Mouse (Mus musculus) MEL (cell line): ENCODE data around the gene Gsk3b. TPM values are rescaled to one million over a fixed set of nuclear protein-coding genes. Genes with fewer than 3 reads are reported as not detected.

Experiments
- DNase-seq: peaks from one replicate; pipeline ENCODE4 v3.0.0; 2011; ENCODE audit warnings: low read depth, low spot score
- H3K27ac ChIP-seq: 2 replicates; pipeline ENCODE4 v1.5.1; 2012; ENCODE audit warnings: low read depth, mild to moderate bottlenecking, control low read depth, low read length, moderate library complexity; ENCODE audit not compliant: control insufficient read depth
- H3K27me3 ChIP-seq, 2 experiments: fragments of 150-350 bp in 1 of 2; sonication (generic) in 1 of 2; 2 replicates each; pipeline ENCODE4 v1.6.1; 2012; ENCODE audit warnings: low read length in 2 of 2, mild to moderate bottlenecking in 2 of 2, improper control_type of control experiment in 1 of 2, moderate library complexity in 1 of 2; ENCODE audit not compliant: insufficient read depth in 2 of 2, control insufficient read depth in 1 of 2
- H3K36me3 ChIP-seq, 2 experiments: 2 replicates each; pipeline ENCODE4 v1.6.1; 2012 to 2014; ENCODE audit warnings: low read length in 2 of 2, improper control_type of control experiment in 1 of 2, inconsistent platforms in 1 of 2, mild to moderate bottlenecking in 1 of 2; ENCODE audit not compliant: insufficient read depth in 2 of 2, control insufficient read depth in 1 of 2
- H3K4me1 ChIP-seq, 2 experiments: fragments of 150-350 bp in 1 of 2; sonication (generic) in 1 of 2; 2 replicates each; pipeline ENCODE4 v1.6.1; 2012; ENCODE audit warnings: low read length in 2 of 2, improper control_type of control experiment in 1 of 2, mild to moderate bottlenecking in 1 of 2; ENCODE audit not compliant: insufficient read depth in 2 of 2, control insufficient read depth in 1 of 2
- H3K4me3 ChIP-seq, 2 experiments: fragments of 150-350 bp in 1 of 2; sonication (generic) in 1 of 2; 2 replicates each; pipeline ENCODE4 v1.5.1; 2012; ENCODE audit warnings: low read depth in 2 of 2, low read length in 2 of 2, mild to moderate bottlenecking in 2 of 2, moderate library complexity in 2 of 2, control low read depth in 1 of 2, improper control_type of control experiment in 1 of 2; ENCODE audit not compliant: control insufficient read depth in 1 of 2, insufficient read depth in 1 of 2
- H3K79me2 ChIP-seq: 2 replicates; pipeline ENCODE4 v1.6.1; 2012; ENCODE audit warnings: mild to moderate bottlenecking, low read length, moderate library complexity; ENCODE audit not compliant: control insufficient read depth, poor library complexity, insufficient read depth
- H3K9ac ChIP-seq: 2 replicates; pipeline ENCODE4 v1.6.1; 2012; ENCODE audit warnings: low read depth, mild to moderate bottlenecking, control low read depth, low read length, moderate library complexity; ENCODE audit not compliant: control insufficient read depth, poor library complexity, severe bottlenecking
- H3K9me3 ChIP-seq: fragments of 150-350 bp; sonication (generic); replicated peaks from 2 replicates; pipeline ENCODE4 v1.6.1; 2012; ENCODE audit warnings: mild to moderate bottlenecking, low read length, improper control_type of control experiment, moderate library complexity; ENCODE audit not compliant: insufficient read depth
- BHLHE40 ChIP-seq: IDR thresholded peaks from 2 replicates; pipeline ENCODE4 v1.6.1; 2012; ENCODE audit warnings: low read depth, mild to moderate bottlenecking, inconsistent platforms, low read length, improper control_type of control experiment, borderline replicate concordance
- CHD2 ChIP-seq: IDR thresholded peaks from 2 replicates; pipeline ENCODE4 v1.6.1; 2011; ENCODE audit warnings: low read length, improper control_type of control experiment
- E2F4 ChIP-seq: IDR thresholded peaks from 2 replicates; pipeline ENCODE4 v1.6.1; 2011; ENCODE audit warnings: low read depth, low read length, improper control_type of control experiment, borderline replicate concordance
- ELF1 ChIP-seq: IDR thresholded peaks from 2 replicates; pipeline ENCODE4 v1.6.1; 2014; ENCODE audit warnings: low read depth, mild to moderate bottlenecking, inconsistent platforms, low read length, improper control_type of control experiment, moderate library complexity
- ETS1 ChIP-seq: IDR thresholded peaks from 2 replicates; pipeline ENCODE4 v1.6.1; 2012; ENCODE audit warnings: low read depth, mild to moderate bottlenecking, inconsistent platforms, low read length, improper control_type of control experiment, moderate library complexity
- HCFC1 ChIP-seq: IDR thresholded peaks from 2 replicates; pipeline ENCODE4 v1.6.1; 2012; ENCODE audit warnings: low read depth, mild to moderate bottlenecking, inconsistent platforms, low read length, improper control_type of control experiment, moderate library complexity
- KAT2A ChIP-seq: conservative IDR thresholded peaks from 2 replicates; pipeline ENCODE4 v1.6.1; 2012; ENCODE audit warnings: low read depth, low read length, improper control_type of control experiment, inconsistent platforms
- MAFK ChIP-seq: IDR thresholded peaks from 2 replicates; pipeline ENCODE4 v1.6.1; 2011; ENCODE audit warnings: low read depth, mild to moderate bottlenecking, low read length, improper control_type of control experiment, borderline replicate concordance
- MAX ChIP-seq: IDR thresholded peaks from 2 replicates; pipeline ENCODE4 v1.6.1; 2011; ENCODE audit warnings: low read length, improper control_type of control experiment
- MAZ ChIP-seq: IDR thresholded peaks from 2 replicates; pipeline ENCODE4 v1.6.1; 2012; ENCODE audit warnings: low read depth, mild to moderate bottlenecking, inconsistent platforms, low read length, improper control_type of control experiment
- MEF2A ChIP-seq: IDR thresholded peaks from 2 replicates; pipeline ENCODE4 v1.6.1; 2014; ENCODE audit warnings: low read depth, mild to moderate bottlenecking, inconsistent platforms, low read length, improper control_type of control experiment; ENCODE audit not compliant: poor library complexity, insufficient replicate concordance, severe bottlenecking; ENCODE audit errors: extremely low read depth
- MYC ChIP-seq: IDR thresholded peaks from 2 replicates; pipeline ENCODE4 v1.6.1; 2011; ENCODE audit warnings: low read depth, mild to moderate bottlenecking, low read length, improper control_type of control experiment, moderate library complexity
- POLR2A ChIP-seq, 2 experiments: IDR thresholded peaks; 2 replicates each; pipeline ENCODE4 v1.6.1; 2011 to 2012; ENCODE audit warnings: low read length in 2 of 2, mild to moderate bottlenecking in 2 of 2, control low read depth in 1 of 2, improper control_type of control experiment in 1 of 2, low read depth in 1 of 2, moderate library complexity in 1 of 2; ENCODE audit not compliant: control insufficient read depth in 1 of 2, insufficient read depth in 1 of 2, poor library complexity in 1 of 2
- POLR2AphosphoS2 ChIP-seq: IDR thresholded peaks from 2 replicates; pipeline ENCODE4 v1.6.1; 2011; ENCODE audit warnings: low read length, improper control_type of control experiment
- POLR2AphosphoS5 ChIP-seq: IDR thresholded peaks from 2 replicates; pipeline ENCODE4 v1.6.1; 2012; ENCODE audit warnings: low read depth, borderline replicate concordance, mild to moderate bottlenecking, inconsistent platforms, low read length, moderate library complexity, mixed read lengths
- RAD21 ChIP-seq: IDR thresholded peaks from 2 replicates; pipeline ENCODE4 v1.6.1; 2011; ENCODE audit warnings: mild to moderate bottlenecking, low read depth, low read length, improper control_type of control experiment
- RCOR1 ChIP-seq: IDR thresholded peaks from 2 replicates; pipeline ENCODE4 v1.6.1; 2012; ENCODE audit warnings: low read depth, mild to moderate bottlenecking, inconsistent platforms, low read length, improper control_type of control experiment
- SIN3A ChIP-seq: IDR thresholded peaks from 2 replicates; pipeline ENCODE4 v1.6.1; 2012; ENCODE audit warnings: low read length, improper control_type of control experiment, inconsistent platforms
- SMC3 ChIP-seq: IDR thresholded peaks from 2 replicates; pipeline ENCODE4 v1.6.1; 2011; ENCODE audit warnings: low read depth, low read length, improper control_type of control experiment
- TAL1 ChIP-seq: IDR thresholded peaks from 2 replicates; pipeline ENCODE4 v1.6.1; 2012; ENCODE audit warnings: mild to moderate bottlenecking, inconsistent platforms, low read length, moderate library complexity, mixed read lengths
- UBTF ChIP-seq: IDR thresholded peaks from 2 replicates; pipeline ENCODE4 v1.6.1; 2012; ENCODE audit warnings: low read depth, mild to moderate bottlenecking, inconsistent platforms, low read length, improper control_type of control experiment, moderate library complexity, borderline replicate concordance; ENCODE audit not compliant: insufficient read depth
- USF1 ChIP-seq: IDR thresholded peaks from 2 replicates; pipeline ENCODE4 v1.6.1; 2014; ENCODE audit warnings: low read depth, mild to moderate bottlenecking, inconsistent platforms, low read length, improper control_type of control experiment, moderate library complexity
- ZKSCAN1 ChIP-seq: IDR thresholded peaks from 2 replicates; pipeline ENCODE4 v1.6.1; 2012; ENCODE audit warnings: low read depth, mild to moderate bottlenecking, inconsistent platforms, low read length, improper control_type of control experiment, moderate library complexity
- ZMIZ1 ChIP-seq: IDR thresholded peaks from 2 replicates; pipeline ENCODE4 v1.6.1; 2012; ENCODE audit warnings: low read depth, mild to moderate bottlenecking, inconsistent platforms, low read length, improper control_type of control experiment, moderate library complexity
- ZNF384 ChIP-seq: IDR thresholded peaks from 2 replicates; pipeline ENCODE4 v1.6.1; 2012; ENCODE audit warnings: low read depth, mild to moderate bottlenecking, inconsistent platforms, low read length, improper control_type of control experiment
- polyA plus RNA-seq, 2 experiments: library from polyadenylated mRNA; stranded (reverse) in 1 of 2; unstranded in 1 of 2; fragments of >175 nt in 1 of 2; fragments of >200 nt in 1 of 2; gene quantifications; 2 replicates each; pipeline versions ENCODE4 v1.2.1 to v1.2.4; 2012; ENCODE audit warnings: low replicate concordance in 2 of 2, low read depth in 1 of 2; ENCODE audit not compliant: insufficient read length in 2 of 2, insufficient read depth in 1 of 2, missing spikeins in 1 of 2
- total RNA-seq: library from RNA; depleted of rRNA; stranded (reverse); fragments of 300-350 nt; gene quantifications from 2 replicates; pipeline ENCODE4 v1.2.3, GENCODE M21; 2012

Gsk3b gene
- total and polyA plus RNA-seq, 3 experiments, result 8.8 to 20.1 TPM; not detected in 1

GRCm38 (mm10) chr16:38099325-38099724 lies 10.5 kb downstream of the Gsk3b start:
- Histone ChIP-seq H3K4me1 (peaks cover 5 to 9% of the 10 kb centered on the region in 2 experiments; a peak in 3 of 4 replicates), H3K4me3 (no peak overlapping the region), H3K27ac (no peak overlapping the region), H3K9ac (no peak overlapping the region)
- TF ChIP-seq SIN3A (no peak), POLR2AphosphoS2 (no peak), RCOR1 (no peak), ZNF384 (no peak), TAL1 (no peak), ELF1 (no peak), E2F4 (no peak), SMC3 (no peak), KAT2A (no peak), MAFK (no peak), CHD2 (no peak), MAX (no peak), ZKSCAN1 (no peak), BHLHE40 (no peak), ZMIZ1 (no peak), MEF2A (no peak), UBTF (no peak)
- TF ChIP-seq, all 39 proteins: peak for 0
- peaks cover 12 to 22% of the 10 kb centered on the region in 2 experiments for H3K36me3 ChIP-seq
- DNase-seq, result no peak
- H3K79me2 ChIP-seq, result peaks cover 43% of the 10 kb centered on the region
- no peaks in the 10 kb centered on the region for H3K9me3 ChIP-seq
- no peaks in the 10 kb centered on the region for H3K27me3 ChIP-seq

GRCm38 (mm10) chr16:38100569-38100968 lies 11.8 kb downstream of the Gsk3b start:
- peaks cover 7 to 22% of the 10 kb centered on the region in 2 experiments for H3K36me3 ChIP-seq
- H3K9ac ChIP-seq, result no peak overlapping the region
- H3K79me2 ChIP-seq, result peaks cover 36% of the 10 kb centered on the region
- no peaks in the 10 kb centered on the region for H3K9me3 ChIP-seq
- H3K4me1 ChIP-seq, result peaks cover 5 to 6% of the 10 kb centered on the region in 2 experiments
- no peak overlapping the region for H3K27ac ChIP-seq
- no peak overlapping the region for H3K4me3 ChIP-seq
- no peak for DNase-seq
- H3K27me3 ChIP-seq, result no peaks in the 10 kb centered on the region
- TF ChIP-seq POLR2AphosphoS2 (no peak), RAD21 (no peak), BHLHE40 (no peak), POLR2A (IDR thresholded peaks at IDR 0.05; ENCODE audit: control insufficient read depth in 1 of 2, insufficient read depth in 1 of 2, low read depth in 1 of 2, low read length in 2 of 2, poor library complexity in 1 of 2) (no peak), POLR2AphosphoS5 (no peak), MYC (no peak), SMC3 (no peak), USF1 (no peak), ZKSCAN1 (no peak), MAZ (no peak), ETS1 (no peak), ZMIZ1 (no peak), HCFC1 (no peak), E2F4 (no peak)
